ENCODE assay signal across 17 mouse cellular contexts in genomic region chr5:34438052-34438451, GRCm38 (mm10).
"Had no signal": no experiment of that assay in that cellular context is flagged by ENCODE, and none has a peak within 500 bp of the region (broad histone marks: within the 10 kb centered on the region; RNA-seq: fewer than 3 reads in every experiment).

No protein-coding gene starts in this region.

- ATAC-seq: liver, postnatal 0 days; midbrain, embryonic 13.5 days; midbrain, embryonic 15.5 days had no signal

- H3K4me2 ChIP-seq: liver, embryonic 11.5 days; liver, embryonic 13.5 days; liver, embryonic 15.5 days; lung, embryonic 15.5 days; midbrain, embryonic 11.5 days; midbrain, embryonic 13.5 days; midbrain, embryonic 15.5 days; neural tube, embryonic 12.5 days; stomach, embryonic 15.5 days had no signal

- DNase-seq: liver; liver, embryonic 13.5 days; liver, postnatal 0 days; right cerebral cortex, postnatal 14 days; thymus, adult 2 months; thymus, postnatal 25 days; thymus, postnatal 4 days had no signal

- H3K27ac ChIP-seq: liver, embryonic 13.5 days; liver, embryonic 15.5 days; lung, embryonic 15.5 days; macrophage; midbrain, embryonic 13.5 days; midbrain, embryonic 15.5 days; neural tube, embryonic 12.5 days; stomach, embryonic 15.5 days had no signal

- H3K9me3 ChIP-seq: liver, embryonic 13.5 days; liver, embryonic 15.5 days; lung, embryonic 15.5 days; megakaryocyte, embryonic 14.5 days; midbrain, embryonic 13.5 days; midbrain, embryonic 15.5 days; neural tube, embryonic 12.5 days; stomach, embryonic 15.5 days had no signal

- H3K4me1 ChIP-seq: lung, embryonic 15.5 days; midbrain, embryonic 13.5 days; midbrain, embryonic 15.5 days; neural tube, embryonic 12.5 days; stomach, embryonic 15.5 days had no signal

- H3K9ac ChIP-seq: liver, embryonic 13.5 days; liver, embryonic 15.5 days; liver, postnatal 0 days; lung, embryonic 15.5 days; midbrain, embryonic 13.5 days; midbrain, embryonic 15.5 days; neural tube, embryonic 12.5 days; stomach, embryonic 15.5 days had no signal

- H3K27me3 ChIP-seq: liver, embryonic 13.5 days; liver, embryonic 15.5 days; lung, embryonic 15.5 days; megakaryocyte, embryonic 14.5 days; midbrain, embryonic 13.5 days; midbrain, embryonic 15.5 days; neural tube, embryonic 12.5 days; stomach, embryonic 15.5 days had no signal

- H3K4me3 ChIP-seq: liver, embryonic 13.5 days; liver, embryonic 15.5 days; lung, embryonic 15.5 days; megakaryocyte, embryonic 14.5 days; midbrain, embryonic 13.5 days; midbrain, embryonic 15.5 days; neural tube, embryonic 12.5 days; stomach, embryonic 15.5 days had no signal
